Mouse (Mus musculus): Measurements from ENCODE around the gene Adam15. TPM values are rescaled to one million over a fixed set of nuclear protein-coding genes. Genes with fewer than 3 reads are reported as not detected.

The Adam15 gene
- polyA plus RNA-seq, 1 experiment = not detected

DNA sequence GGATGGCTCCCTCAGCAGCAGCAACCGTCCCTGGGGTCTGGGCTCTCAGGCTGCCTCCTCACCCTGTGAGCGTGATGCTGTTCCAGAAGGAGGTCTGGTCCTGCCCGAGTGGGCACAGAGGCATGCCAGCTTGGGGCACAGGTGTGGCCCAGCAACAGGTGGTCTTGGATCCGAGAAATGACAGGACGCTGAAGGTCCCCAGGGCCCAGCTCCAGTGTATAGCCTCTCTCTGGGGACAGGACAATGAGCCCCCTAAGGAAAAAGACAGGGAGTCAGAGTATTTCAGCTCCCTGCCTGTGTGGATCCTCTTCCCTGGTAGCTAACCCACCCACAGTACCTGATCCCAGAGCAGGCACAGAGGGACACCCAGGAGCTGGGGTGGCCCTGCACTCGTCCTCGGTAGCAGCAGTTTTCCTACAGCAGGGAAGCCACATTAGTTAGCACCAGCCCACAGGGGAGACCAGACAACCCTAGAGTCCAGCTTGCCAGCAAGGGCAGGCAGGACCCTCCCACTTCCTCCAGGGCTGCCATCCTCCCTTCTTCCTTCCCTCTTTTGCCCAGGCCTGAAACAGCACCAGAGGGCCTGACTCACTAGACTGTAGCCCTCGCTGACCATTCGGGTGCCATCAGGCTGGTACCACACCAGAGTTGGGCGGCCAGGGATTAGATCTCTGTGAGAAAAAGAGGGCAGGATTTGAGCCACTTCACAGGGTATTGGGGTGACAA is 2.8 kb downstream of the Adam15 start:
- Histone ChIP-seq H3K4me1 (ENCODE audit: control insufficient read depth, insufficient read depth, low read length) (peaks cover 12% of the 10 kb centered on the region), H3K27ac (ENCODE audit: insufficient read depth, low read depth, low read length) (no peak overlapping the region), H3K4me3 (ENCODE audit: insufficient read depth, low read depth, low read length) (no peak overlapping the region)
- 88% methylated on average over 10 of the region's 10 CpGs for WGBS
- no peak for TF ChIP-seq POLR2A (IDR thresholded peaks at IDR 0.05; ENCODE audit: insufficient read depth, low read depth, low read length)

DNA sequence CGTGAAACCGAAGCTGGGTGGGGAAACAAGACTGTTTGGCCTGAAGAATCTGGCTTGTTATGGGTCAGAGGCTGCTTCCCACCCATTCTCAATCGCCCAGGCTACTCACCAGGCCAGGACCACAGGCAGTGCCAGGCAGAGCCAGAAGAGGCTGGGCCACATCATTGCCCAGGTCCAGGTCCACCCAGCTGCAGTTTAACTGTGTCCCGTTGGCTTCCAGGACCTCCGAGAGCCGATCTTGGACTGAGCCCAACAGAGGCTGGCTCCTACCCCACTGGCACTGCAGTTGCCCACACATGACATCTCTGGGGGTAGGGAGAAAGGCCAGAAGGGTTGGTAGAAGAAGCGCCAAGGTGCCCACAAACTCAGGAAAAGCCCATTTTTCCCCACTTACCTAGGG is 6.5 kb downstream of the Adam15 start:
- TF ChIP-seq POLR2A (IDR thresholded peaks at IDR 0.05; ENCODE audit: insufficient read depth, low read depth, low read length) (no peak), CTCF (IDR thresholded peaks at IDR 0.05; ENCODE audit: insufficient read depth, low read depth, low read length) (no peak)
- peaks cover 9% of the 10 kb centered on the region for H3K4me1 ChIP-seq (ENCODE audit: control insufficient read depth, insufficient read depth, low read length)
- 53% methylated on average over 7 of the region's 7 CpGs for WGBS
- no peak overlapping the region for H3K4me3 ChIP-seq (ENCODE audit: insufficient read depth, low read depth, low read length)
- no peak overlapping the region for H3K27ac ChIP-seq (ENCODE audit: insufficient read depth, low read depth, low read length)

DNA sequence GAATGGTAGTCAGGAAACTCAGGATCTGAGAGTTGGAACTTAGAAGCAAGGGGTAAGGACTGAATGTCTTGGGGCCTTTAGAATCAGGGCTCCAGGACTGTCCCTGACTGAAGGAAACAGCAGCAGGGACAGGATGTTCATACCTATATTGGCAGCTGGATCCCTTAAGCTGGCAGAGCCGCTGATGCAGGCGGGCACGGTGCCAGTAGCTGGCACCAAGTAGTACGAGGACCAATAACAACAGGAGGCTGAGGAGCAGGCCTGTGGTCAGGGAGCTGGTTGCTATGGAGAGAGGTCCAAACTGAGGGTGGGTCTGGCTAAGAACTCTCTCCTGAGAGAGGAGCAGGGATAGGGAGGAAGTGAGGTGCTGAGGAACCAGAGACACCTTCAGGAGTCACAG is 8.0 kb downstream of the Adam15 start:
- 40% methylated on average over 4 of the region's 4 CpGs for WGBS
- TF ChIP-seq CTCF (IDR thresholded peaks at IDR 0.05; ENCODE audit: insufficient read depth, low read depth, low read length) (no peak), POLR2A (IDR thresholded peaks at IDR 0.05; ENCODE audit: insufficient read depth, low read depth, low read length) (no peak)
- Histone ChIP-seq H3K4me3 (ENCODE audit: insufficient read depth, low read depth, low read length) (no peak overlapping the region), H3K4me1 (ENCODE audit: control insufficient read depth, insufficient read depth, low read length) (peaks cover 16% of the 10 kb centered on the region), H3K27ac (ENCODE audit: insufficient read depth, low read depth, low read length) (no peak overlapping the region)

DNA sequence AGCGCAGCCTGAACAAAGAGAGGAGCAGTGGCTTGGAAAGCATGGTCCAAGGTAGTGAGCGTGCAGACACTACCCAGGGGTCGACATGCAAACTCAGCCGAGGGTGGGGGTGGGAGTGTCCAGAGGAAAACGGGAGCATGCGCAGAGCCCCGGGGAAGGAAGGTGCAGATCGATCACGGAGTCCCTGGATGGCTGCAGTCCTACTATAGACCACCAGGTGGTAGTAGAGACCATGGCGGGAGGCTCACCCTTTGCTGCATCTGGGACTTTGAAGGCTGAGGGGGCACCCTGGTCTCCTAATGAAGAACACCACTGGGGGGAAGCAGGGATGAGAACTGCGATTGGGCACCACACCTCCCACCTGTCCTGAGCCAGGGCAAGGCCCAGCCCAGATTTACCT is 9.3 kb downstream of the Adam15 start:
- TF ChIP-seq POLR2A (IDR thresholded peaks at IDR 0.05; ENCODE audit: insufficient read depth, low read depth, low read length) (no peak), CTCF (IDR thresholded peaks at IDR 0.05; ENCODE audit: insufficient read depth, low read depth, low read length) (peak; percentile 78)
- Histone ChIP-seq H3K27ac (ENCODE audit: insufficient read depth, low read depth, low read length) (no peak overlapping the region), H3K4me3 (ENCODE audit: insufficient read depth, low read depth, low read length) (peak overlapping the region; percentile 23; the same call in 1 of the 2 replicates), H3K4me1 (ENCODE audit: control insufficient read depth, insufficient read depth, low read length) (peaks cover 16% of the 10 kb centered on the region)
- WGBS = 8% methylated on average over 11 of the region's 11 CpGs

DNA sequence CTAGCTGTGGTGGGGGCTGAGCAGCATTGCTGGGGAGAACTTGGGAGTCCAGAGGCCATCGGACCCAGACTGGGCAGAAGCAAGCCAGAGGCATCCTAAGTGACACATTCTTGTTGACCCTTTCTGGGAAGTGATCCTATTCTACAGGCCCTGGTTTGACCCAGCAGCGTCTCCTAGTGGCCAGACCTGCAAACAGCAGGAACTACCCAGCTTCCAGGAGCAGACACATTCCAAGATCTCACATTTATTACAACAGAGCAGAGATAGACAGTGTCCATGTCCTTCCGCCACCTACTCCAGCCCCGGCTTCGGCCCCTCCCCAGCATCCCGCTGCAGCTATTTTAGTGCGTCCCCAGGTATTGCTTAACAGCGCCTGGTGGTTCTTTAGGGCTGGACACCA is 10.4 kb downstream of the Adam15 start:
- H3K27ac ChIP-seq (ENCODE audit: insufficient read depth, low read depth, low read length) = no peak overlapping the region
- H3K4me1 ChIP-seq (ENCODE audit: control insufficient read depth, insufficient read depth, low read length) = peaks cover 16% of the 10 kb centered on the region
- 44% methylated on average over 8 of the region's 8 CpGs for WGBS
- no peak overlapping the region for H3K4me3 ChIP-seq (ENCODE audit: insufficient read depth, low read depth, low read length)
- TF ChIP-seq CTCF (IDR thresholded peaks at IDR 0.05; ENCODE audit: insufficient read depth, low read depth, low read length) = peak; percentile 46
- TF ChIP-seq POLR2A (IDR thresholded peaks at IDR 0.05; ENCODE audit: insufficient read depth, low read depth, low read length) = no peak

DNA sequence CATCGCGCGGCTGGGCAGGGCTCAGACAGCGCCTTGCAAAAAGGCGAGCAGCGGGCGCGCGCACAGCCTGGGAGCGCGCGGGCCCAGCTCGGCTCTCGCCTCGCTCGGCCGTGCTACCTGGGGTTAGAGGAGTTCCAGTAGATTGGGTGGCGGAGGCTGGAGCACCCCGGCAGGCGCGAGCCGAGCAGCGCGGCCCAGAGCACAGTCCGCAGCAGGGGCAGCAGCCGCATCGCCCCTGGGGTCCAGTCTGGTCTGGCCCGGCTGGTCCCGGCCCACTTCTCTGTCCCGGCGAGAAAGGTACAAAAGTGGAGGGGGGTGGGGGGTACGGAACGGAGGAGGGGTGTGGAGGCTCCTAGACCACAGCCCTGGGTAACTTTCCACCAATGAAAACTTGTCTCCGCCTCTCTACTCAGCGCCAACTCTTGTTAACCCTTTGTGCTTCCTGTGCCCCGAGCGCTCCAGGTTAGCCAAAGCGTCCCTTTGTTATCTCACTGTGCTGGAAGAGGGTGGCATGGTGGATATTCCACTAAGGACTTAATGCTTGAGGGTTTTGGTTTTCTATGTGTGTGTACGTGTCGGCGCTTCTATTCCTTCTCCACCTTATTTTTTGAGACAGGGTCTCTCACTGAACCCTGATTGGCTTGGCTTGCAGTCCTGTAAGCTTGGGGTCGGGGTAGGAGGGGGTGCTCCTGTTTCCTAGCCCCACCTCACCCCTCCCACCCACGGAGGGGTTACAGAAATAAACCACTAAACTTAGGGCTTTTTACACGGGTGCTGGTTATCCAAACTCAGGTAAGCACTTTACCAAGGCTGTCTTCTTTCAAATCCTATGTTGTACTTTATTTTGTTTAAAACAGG is 11.8 kb downstream of the Adam15 start, which contains the start of gene Efna4:
Efna4 (minus strand) TSS at position 308 of the 858 bp plus-strand sequence.
- TF ChIP-seq CTCF (IDR thresholded peaks at IDR 0.05; ENCODE audit: insufficient read depth, low read depth, low read length) (no peak), POLR2A (IDR thresholded peaks at IDR 0.05; ENCODE audit: insufficient read depth, low read depth, low read length) (no peak)
- Histone ChIP-seq H3K4me1 (ENCODE audit: control insufficient read depth, insufficient read depth, low read length) (peaks cover 18% of the 10 kb centered on the region), H3K27ac (ENCODE audit: insufficient read depth, low read depth, low read length) (no peak within 1 kb of the TSS), H3K4me3 (ENCODE audit: insufficient read depth, low read depth, low read length) (peak within 1 kb of the TSS; percentile 60)
- WGBS = 2% methylated on average over 44 of the region's 44 CpGs

DNA sequence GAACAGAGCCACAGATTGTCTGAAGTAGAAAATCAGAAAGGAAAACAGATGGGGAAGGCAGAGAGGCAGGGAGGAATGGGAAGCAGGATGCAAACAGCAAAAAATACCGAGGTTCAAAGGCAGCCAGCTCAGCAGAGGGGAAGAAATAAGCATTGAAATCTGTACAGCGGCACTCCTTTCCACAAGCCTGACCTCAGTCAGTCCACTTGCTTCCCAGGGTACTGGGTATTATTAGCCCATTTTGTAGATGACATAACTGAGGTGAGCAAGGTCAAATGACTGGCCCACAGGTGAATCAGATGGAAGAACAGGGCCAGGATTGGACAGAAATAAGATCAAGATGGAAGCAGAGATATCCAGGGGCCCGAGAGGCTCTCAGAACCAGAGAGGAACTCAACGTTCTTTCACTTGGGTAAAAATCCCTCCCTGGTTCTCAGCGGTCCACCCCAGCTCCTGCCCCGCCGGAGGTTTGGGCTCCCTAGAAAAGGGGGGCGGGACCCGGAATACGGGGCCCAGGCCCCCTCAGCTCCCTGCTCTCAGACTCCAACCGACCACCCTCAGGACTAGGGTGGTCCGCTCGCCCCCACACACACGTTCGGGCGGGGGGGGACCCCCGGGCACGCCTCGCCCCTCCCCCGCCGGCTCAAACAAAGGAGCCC is 12.6 kb downstream of the Adam15 start:
- peaks cover 25% of the 10 kb centered on the region for H3K4me1 ChIP-seq (ENCODE audit: control insufficient read depth, insufficient read depth, low read length)
- 6% methylated on average over 21 of the region's 21 CpGs for WGBS
- peak overlapping the region; percentile 60 for H3K4me3 ChIP-seq (ENCODE audit: insufficient read depth, low read depth, low read length)
- no peak for TF ChIP-seq POLR2A (IDR thresholded peaks at IDR 0.05; ENCODE audit: insufficient read depth, low read depth, low read length)
- no peak for TF ChIP-seq CTCF (IDR thresholded peaks at IDR 0.05; ENCODE audit: insufficient read depth, low read depth, low read length)
- H3K27ac ChIP-seq (ENCODE audit: insufficient read depth, low read depth, low read length) = no peak overlapping the region

DNA sequence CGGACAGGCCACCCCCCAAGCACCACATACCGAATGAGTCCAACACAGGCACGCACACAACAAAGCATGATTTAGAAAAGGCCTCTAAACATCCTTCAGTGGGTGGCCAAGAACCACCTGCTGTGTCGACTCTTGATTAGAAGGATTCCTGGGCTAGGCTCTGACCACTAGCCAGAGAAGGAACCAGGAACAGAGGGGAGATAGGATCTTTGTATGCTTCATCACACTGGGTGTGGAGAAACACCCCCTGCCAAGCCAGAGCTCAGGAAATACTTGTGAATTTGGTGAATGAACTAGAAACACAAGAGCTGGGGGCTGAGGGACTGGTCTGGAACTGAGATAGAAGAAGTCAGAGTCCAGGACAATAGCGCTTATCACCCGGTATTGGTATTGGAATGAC is 13.3 kb downstream of the Adam15 start:
- H3K4me1 ChIP-seq (ENCODE audit: control insufficient read depth, insufficient read depth, low read length) = peaks cover 29% of the 10 kb centered on the region
- no peak overlapping the region for H3K4me3 ChIP-seq (ENCODE audit: insufficient read depth, low read depth, low read length)

More for the DNA sequence above, 13.3 kb downstream of the Adam15 start:
- no peak overlapping the region for H3K27ac ChIP-seq (ENCODE audit: insufficient read depth, low read depth, low read length)
- TF ChIP-seq CTCF (IDR thresholded peaks at IDR 0.05; ENCODE audit: insufficient read depth, low read depth, low read length) (no peak), POLR2A (IDR thresholded peaks at IDR 0.05; ENCODE audit: insufficient read depth, low read depth, low read length) (no peak)
- WGBS = 63% methylated on average over 6 of the region's 6 CpGs

Data from olfactory bulb, adult 2 months (tissue).